Mouse (Mus musculus) erythroblast, embryonic 14.5 days (primary cell): Measurements from ENCODE around the gene Xylt1.

Experiments
- GATA1 ChIP-seq: IDR thresholded peaks from 2 replicates; pipeline ENCODE4 v1.6.1; 2012; ENCODE audit warnings: low read length, inconsistent platforms, mixed read lengths
- TAL1 ChIP-seq: IDR thresholded peaks from 3 replicates; pipeline ENCODE4 v1.6.1; 2012; ENCODE audit warnings: low read length, inconsistent platforms, mixed read lengths

GRCm38 (mm10) chr7:117695612-117696011 lies 314.8 kb downstream of the Xylt1 start:
- TF ChIP-seq GATA1: no peak
- TF ChIP-seq TAL1: no peak
